Mouse (Mus musculus) liver, embryonic 11.5 days (tissue): ENCODE measurements at regions not wholly inside any gene's neighbourhood (a gene's known extent, or its start where the extent isn't known, plus 50 kb on each side); places are given as distances from the start of the nearest gene placed in this dataset.

Experiments used
- ATAC-seq: fragments of 200-750 bp; cut with Nextera tagmentation; replicated peaks from 2 replicates; pipeline ENCODE4 v1.8.0; 2017; ENCODE audit warnings: moderate number of reproducible peaks, mild to moderate bottlenecking, moderate TSS enrichment, moderate library complexity; ENCODE audit not compliant: low FRiP score
- DNase-seq: peaks from one replicate; pipeline ENCODE4 v3.0.0-alpha.2; 2017; ENCODE audit warnings: low spot score
- H3K27ac ChIP-seq: fragments of 300-500 bp; sonication (generic); 2 replicates; pipeline ENCODE4 v1.5.1; 2014; ENCODE audit warnings: mild to moderate bottlenecking, low read depth, low read length, control low read depth
- H3K27me3 ChIP-seq: fragments of 300-500 bp; sonication (generic); replicated peaks from 2 replicates; pipeline ENCODE4 v1.6.1; 2014; ENCODE audit warnings: low read length, mixed read lengths; ENCODE audit not compliant: control insufficient read depth, insufficient read depth
- H3K36me3 ChIP-seq: fragments of 300-500 bp; sonication (generic); 2 replicates; pipeline ENCODE4 v1.6.1; 2014; ENCODE audit warnings: mild to moderate bottlenecking, low read length, moderate library complexity, mixed read lengths; ENCODE audit not compliant: control insufficient read depth, insufficient read depth
- H3K4me1 ChIP-seq: fragments of 300-500 bp; sonication (generic); replicated peaks from 2 replicates; pipeline ENCODE4 v1.6.1; 2014; ENCODE audit warnings: low read length, mixed read lengths; ENCODE audit not compliant: control insufficient read depth, insufficient read depth
- H3K4me2 ChIP-seq: fragments of 300-500 bp; sonication (generic); 2 replicates; pipeline ENCODE4 v1.6.1; 2014; ENCODE audit warnings: mild to moderate bottlenecking, control low read depth, moderate library complexity
- H3K4me3 ChIP-seq: fragments of 300-500 bp; sonication (generic); 2 replicates; pipeline ENCODE4 v1.5.1; 2014; ENCODE audit warnings: low read depth, low read length, control low read depth
- H3K9ac ChIP-seq: fragments of 300-500 bp; sonication (generic); 2 replicates; pipeline ENCODE4 v1.6.1; 2014; ENCODE audit warnings: low read depth, low read length, control low read depth
- H3K9me3 ChIP-seq: fragments of 300-500 bp; sonication (generic); 2 replicates; pipeline ENCODE4 v1.6.1; 2016; ENCODE audit warnings: low read length, inconsistent platforms, mixed read lengths; ENCODE audit not compliant: control insufficient read depth
- WGBS: fragments of 180-500 bp; shearing (Covaris S2); extraction: QIAGEN DNeasy Blood & Tissue Kit; methylation state at CpG from one replicate; pipeline ENCODE4 v1.1.7; 2014; 5-methylcytosine and 5-hydroxymethylcytosine counted together

DNA sequence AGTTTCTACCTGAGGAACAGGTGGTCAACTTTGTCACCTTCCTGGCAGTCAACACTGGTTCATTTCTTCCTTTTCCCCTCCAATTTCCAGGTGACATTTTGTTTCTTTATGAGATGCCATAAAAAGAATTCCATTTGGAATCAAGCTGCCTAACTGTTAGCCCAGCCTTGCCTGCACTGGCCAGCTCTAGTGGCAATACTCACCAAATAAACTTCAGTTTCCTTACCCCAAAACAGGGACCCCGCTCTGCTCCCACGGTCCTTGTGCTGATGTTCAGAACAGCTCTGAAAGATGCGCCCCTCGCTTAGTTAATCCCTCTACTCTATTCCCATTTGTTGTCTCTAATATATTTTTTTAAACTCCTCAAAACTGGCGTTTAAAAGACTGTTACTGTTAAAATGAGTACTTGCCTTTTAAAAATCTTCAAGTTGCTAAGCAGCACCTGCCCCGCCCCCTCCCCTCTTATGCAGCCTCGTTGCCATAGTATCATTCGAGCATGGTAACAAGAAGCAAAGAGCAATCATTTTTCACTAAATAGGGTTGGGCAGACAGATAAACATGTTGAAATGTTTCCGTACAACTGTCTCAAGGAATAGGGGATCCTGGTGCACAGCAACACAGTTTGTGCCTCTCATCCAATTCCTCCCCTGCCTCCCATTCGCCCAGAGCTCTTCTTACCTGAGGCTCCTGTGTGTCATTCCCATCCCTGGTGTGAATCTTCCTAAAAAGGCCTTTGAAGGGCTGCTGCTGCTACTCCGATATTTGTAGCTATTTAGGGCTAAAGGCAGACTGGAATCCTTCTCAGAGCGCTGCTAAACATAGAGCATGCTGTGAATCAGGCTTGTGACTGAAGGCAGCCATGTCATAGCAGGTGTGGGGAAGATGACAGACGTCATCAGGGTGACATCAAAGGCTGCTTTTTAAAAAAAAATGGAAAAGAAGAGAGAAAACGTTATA, 98.8 kb upstream of the Oxgr1 start:
- no peak overlapping the region for H3K9ac ChIP-seq
- H3K27ac ChIP-seq, result no peak overlapping the region
- H3K9me3 ChIP-seq, result no peaks in the 10 kb centered on the region
- H3K36me3 ChIP-seq, result no peaks in the 10 kb centered on the region
- H3K4me3 ChIP-seq, result no peak overlapping the region
- no peaks in the 10 kb centered on the region for H3K27me3 ChIP-seq
- DNase-seq (no peak), ATAC-seq (no peak)
- H3K4me1 ChIP-seq, result no peaks in the 10 kb centered on the region
- no peak overlapping the region for H3K4me2 ChIP-seq
- 81% methylated on average over 14 of the region's 14 CpGs for WGBS

DNA sequence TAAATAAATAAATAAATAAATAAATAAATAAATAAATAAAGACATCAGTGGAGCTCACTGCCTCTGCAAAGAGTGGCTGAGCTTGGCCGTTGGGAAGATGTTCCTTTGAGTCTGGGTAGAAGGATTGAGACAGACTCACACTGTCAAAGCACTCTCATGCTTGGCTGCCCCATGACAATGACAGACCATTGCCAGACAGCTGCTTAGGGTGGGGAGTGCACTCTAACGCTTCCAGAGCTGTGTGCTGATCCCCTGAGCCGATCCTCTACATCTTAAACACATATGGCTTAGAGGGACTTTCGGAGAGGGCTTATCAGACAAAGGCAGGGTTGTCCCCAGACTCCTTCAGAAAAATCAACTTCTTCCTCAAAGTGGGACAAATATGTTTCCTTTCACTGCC, 100.0 kb upstream of the Oxgr1 start:
- H3K9me3 ChIP-seq, result no peaks in the 10 kb centered on the region
- no peak overlapping the region for H3K4me2 ChIP-seq
- H3K4me3 ChIP-seq, result no peak overlapping the region
- no peaks in the 10 kb centered on the region for H3K4me1 ChIP-seq
- DNase-seq, result no peak
- ATAC-seq, result no peak
- H3K27me3 ChIP-seq, result no peaks in the 10 kb centered on the region
- whole genome bisulfite sequencing, result 67% methylated on average over 4 of the region's 4 CpGs
- H3K27ac ChIP-seq, result no peak overlapping the region
- H3K36me3 ChIP-seq, result no peaks in the 10 kb centered on the region
- no peak overlapping the region for H3K9ac ChIP-seq

DNA sequence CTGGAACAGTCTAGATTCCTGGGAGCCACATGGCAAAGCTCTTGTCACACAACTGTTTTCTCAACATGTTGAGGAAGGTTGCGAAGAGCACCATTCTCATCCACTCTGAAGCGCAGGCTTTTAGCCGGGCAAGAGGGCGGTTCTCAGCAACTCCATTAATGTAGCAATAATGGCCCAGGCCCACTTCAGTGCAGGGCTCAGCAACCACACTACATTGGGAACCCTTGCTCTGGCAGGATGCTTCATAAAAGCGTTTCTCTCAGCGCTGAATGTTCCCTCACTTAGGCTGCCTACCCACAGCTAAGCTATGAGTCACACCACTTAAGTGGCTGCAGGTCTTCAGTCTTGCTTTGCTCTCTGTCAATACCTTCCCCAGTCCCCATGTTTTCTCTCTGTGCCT, 102.2 kb upstream of the Oxgr1 start:
- no peaks in the 10 kb centered on the region for H3K9me3 ChIP-seq
- no peak overlapping the region for H3K4me2 ChIP-seq
- H3K9ac ChIP-seq, result no peak overlapping the region
- H3K27ac ChIP-seq, result no peak overlapping the region
- ATAC-seq, result no peak
- no peak for DNase-seq
- no peak overlapping the region for H3K4me3 ChIP-seq
- no peaks in the 10 kb centered on the region for H3K36me3 ChIP-seq
- no peaks in the 10 kb centered on the region for H3K27me3 ChIP-seq
- H3K4me1 ChIP-seq, result no peaks in the 10 kb centered on the region
- 85% methylated on average over 6 of the region's 6 CpGs for WGBS

DNA sequence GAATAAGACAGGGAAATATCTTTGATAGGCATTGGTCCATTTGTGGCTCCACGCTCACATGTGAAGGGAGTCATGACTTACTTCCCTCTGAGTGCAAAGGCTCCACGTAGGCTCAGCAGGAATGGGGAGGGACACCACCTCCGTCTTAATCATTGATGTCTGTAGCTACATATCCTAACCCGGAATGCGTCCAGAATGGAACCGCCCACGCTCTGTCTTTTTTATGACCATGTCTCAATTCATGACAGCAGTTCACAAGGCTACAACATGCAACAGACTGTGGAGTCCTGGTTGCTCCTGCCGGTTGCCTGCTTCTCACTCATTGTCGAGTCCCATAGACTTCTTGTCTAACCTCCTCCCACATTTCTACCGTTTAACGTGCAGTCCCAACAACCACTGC, 104.1 kb upstream of the Oxgr1 start:
- Histone ChIP-seq H3K4me3 (no peak overlapping the region), H3K4me2 (no peak overlapping the region), H3K4me1 (no peaks in the 10 kb centered on the region), H3K27me3 (no peaks in the 10 kb centered on the region), H3K27ac (no peak overlapping the region), H3K9ac (no peak overlapping the region), H3K9me3 (no peaks in the 10 kb centered on the region), H3K36me3 (no peaks in the 10 kb centered on the region)
- WGBS, result 87% methylated on average over 11 of the region's 11 CpGs
- DNase-seq (no peak), ATAC-seq (no peak)

DNA sequence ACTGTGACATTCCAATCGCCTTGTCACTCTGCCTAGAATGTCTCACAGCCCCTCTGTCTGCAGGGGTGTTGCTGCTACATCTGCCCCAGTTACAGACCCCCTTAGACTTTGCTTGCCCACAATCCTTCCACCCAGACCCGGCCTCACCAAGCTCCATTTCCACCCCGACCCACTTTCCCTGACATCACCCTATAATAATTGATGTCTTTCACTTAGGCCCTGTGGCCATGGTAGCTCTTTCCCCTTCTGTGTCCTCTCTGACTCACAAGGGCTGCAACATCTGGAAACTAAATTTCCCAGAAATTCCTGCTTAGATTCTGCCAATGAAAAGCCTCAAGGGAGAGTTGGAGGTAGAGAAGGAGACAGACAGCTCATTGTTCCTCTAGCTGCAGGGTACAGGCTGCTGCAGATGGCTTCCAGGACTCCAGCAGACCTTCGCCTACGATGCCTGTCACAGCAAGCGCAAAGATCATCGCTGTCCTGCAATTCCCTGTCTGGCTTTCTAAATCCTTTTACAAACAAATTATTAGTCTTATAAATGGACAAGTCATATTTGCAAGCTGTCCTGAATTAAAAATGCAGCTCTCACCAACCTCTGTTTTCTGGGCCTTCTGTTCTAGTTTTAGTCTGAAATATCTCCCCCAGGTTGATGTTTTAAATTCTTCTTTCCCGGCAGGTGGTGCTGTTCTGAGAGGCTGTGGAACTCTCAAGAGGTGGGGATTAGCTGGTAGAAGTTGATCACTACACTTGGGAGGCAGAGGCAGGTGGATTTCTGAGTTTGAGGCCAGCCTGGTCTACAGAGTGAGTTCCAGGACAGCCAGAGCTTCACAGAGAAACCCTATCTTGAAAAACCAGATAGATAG, 104.9 kb upstream of the Oxgr1 start:
- H3K4me3 ChIP-seq, result no peak overlapping the region
- H3K9ac ChIP-seq, result no peak overlapping the region
- DNase-seq (no peak), ATAC-seq (no peak)
- no peak overlapping the region for H3K4me2 ChIP-seq
- WGBS, result 74% methylated on average over 8 of the region's 8 CpGs
- H3K4me1 ChIP-seq, result no peaks in the 10 kb centered on the region
- no peaks in the 10 kb centered on the region for H3K36me3 ChIP-seq
- H3K27ac ChIP-seq, result no peak overlapping the region
- no peaks in the 10 kb centered on the region for H3K27me3 ChIP-seq
- no peaks in the 10 kb centered on the region for H3K9me3 ChIP-seq

DNA sequence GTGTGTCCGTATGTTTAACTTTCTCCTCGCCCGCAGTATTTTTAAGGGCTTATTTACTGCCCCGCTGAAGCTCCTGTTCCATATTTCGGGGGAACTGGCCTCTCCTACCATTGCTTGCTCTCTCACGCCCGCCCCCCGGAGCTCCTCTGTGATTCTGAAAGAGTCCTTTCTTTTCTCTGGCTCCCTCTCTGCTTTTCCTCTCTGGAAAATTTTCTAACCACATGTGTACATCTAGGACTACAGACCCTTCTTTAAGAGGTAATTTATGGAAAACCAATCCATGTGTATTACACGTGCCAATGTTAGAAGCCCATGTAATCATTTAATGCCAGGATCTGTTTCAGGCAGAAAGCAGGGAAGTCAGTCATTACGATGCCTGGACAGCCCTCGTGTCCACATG, 106.6 kb upstream of the Oxgr1 start:
- Histone ChIP-seq H3K27ac (no peak overlapping the region), H3K9me3 (no peaks in the 10 kb centered on the region), H3K4me1 (no peaks in the 10 kb centered on the region), H3K36me3 (no peaks in the 10 kb centered on the region), H3K27me3 (no peaks in the 10 kb centered on the region), H3K9ac (no peak overlapping the region), H3K4me3 (no peak overlapping the region), H3K4me2 (no peak overlapping the region)
- no peak for DNase-seq
- 82% methylated on average over 11 of the region's 11 CpGs for WGBS
- no peak for ATAC-seq

DNA sequence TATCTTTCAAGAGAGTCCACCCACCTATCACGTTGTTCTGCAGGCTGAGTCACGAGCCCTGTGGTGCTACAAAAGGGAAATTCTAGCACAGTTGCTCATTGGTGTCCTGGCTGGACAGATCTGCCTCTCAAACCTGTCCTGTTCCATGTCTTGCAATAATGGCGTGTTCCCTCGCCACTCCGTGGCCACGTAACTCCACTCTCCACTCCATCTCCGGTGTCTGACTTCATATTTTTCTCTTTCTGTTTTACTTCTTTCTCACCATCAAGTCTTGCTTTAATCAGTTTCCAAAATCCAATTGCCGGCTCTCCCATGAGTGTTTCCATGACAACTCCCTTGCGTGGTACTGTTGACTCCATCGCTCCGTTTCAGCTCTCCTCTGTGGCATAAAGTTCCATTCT, 107.1 kb upstream of the Oxgr1 start:
- Histone ChIP-seq H3K4me2 (no peak overlapping the region), H3K4me3 (no peak overlapping the region), H3K4me1 (no peaks in the 10 kb centered on the region), H3K9ac (no peak overlapping the region), H3K9me3 (no peaks in the 10 kb centered on the region), H3K36me3 (no peaks in the 10 kb centered on the region), H3K27me3 (no peaks in the 10 kb centered on the region), H3K27ac (no peak overlapping the region)
- DNase-seq (no peak), ATAC-seq (no peak)
- WGBS, result 89% methylated on average over 11 of the region's 11 CpGs

DNA sequence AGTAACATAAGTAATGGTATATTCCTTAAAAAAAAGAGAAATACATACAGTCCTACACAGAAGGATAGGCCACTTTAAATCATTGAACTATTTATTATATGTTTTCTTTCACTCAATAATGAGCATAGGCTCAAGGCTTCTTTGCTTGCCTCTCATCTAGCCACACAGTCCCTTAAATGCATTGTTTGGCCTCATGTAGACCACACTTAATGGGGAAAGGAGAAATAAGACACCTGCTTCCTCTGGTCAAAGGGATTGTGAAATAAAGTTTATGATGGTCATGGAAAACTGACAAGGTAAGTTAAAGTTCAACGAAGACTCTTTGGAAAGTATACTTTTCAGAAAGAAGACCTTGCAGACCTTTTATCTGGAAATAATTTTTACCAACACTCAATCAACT, 108.4 kb upstream of the Oxgr1 start:
- Histone ChIP-seq H3K4me1 (no peaks in the 10 kb centered on the region), H3K4me2 (no peak overlapping the region), H3K27me3 (no peaks in the 10 kb centered on the region; the same call in 1 of the 2 replicates), H3K9me3 (no peaks in the 10 kb centered on the region), H3K36me3 (no peaks in the 10 kb centered on the region), H3K4me3 (no peak overlapping the region), H3K9ac (no peak overlapping the region), H3K27ac (no peak overlapping the region)
- ATAC-seq (no peak), DNase-seq (no peak)
- WGBS, result 69% methylated on average over 1 of the region's 1 CpGs
